Mouse (Mus musculus) megakaryocyte, embryonic 14.5 days (primary cell): ENCODE measurements at regions not wholly inside any gene's neighbourhood (a gene's known extent, or its start where the extent isn't known, plus 50 kb on each side); places are given as distances from the start of the nearest gene placed in this dataset.

Source experiments
- H3K27me3 ChIP-seq: replicated peaks from 2 replicates; pipeline ENCODE3; 2012; ENCODE audit warnings: inconsistent platforms
- H3K36me3 ChIP-seq: replicated peaks from 2 replicates; pipeline ENCODE3; 2012; ENCODE audit warnings: low read length, inconsistent platforms, mixed read lengths
- H3K4me1 ChIP-seq: 2 replicates; pipeline ENCODE4 v1.6.1; 2012; ENCODE audit warnings: inconsistent platforms
- H3K4me3 ChIP-seq: replicated peaks from 2 replicates; pipeline ENCODE3; 2012; ENCODE audit warnings: moderate library complexity, mild to moderate bottlenecking, inconsistent platforms
- H3K9me3 ChIP-seq: 2 replicates; pipeline ENCODE4 v1.6.1; 2012; ENCODE audit warnings: inconsistent platforms
- FLI1 ChIP-seq: IDR thresholded peaks from 2 replicates; pipeline ENCODE4 v1.6.1; 2012; ENCODE audit warnings: low read length, inconsistent platforms, mixed read lengths
- GATA1 ChIP-seq: IDR thresholded peaks from 3 replicates; pipeline ENCODE4 v1.6.1; 2012; ENCODE audit warnings: mixed read lengths, low read length, inconsistent platforms, borderline replicate concordance

GRCm38 (mm10) chr4:95474726-95475406, 82.4 kb upstream of the Fggy start:
- no peak for TF ChIP-seq GATA1
- TF ChIP-seq FLI1, result no peak
- peaks cover 9% of the 10 kb centered on the region for H3K36me3 ChIP-seq
- H3K4me3 ChIP-seq, result no peak overlapping the region
- peaks cover 7% of the 10 kb centered on the region; the same call in 1 of the 2 replicates for H3K4me1 ChIP-seq
- H3K9me3 ChIP-seq, result peaks cover 9% of the 10 kb centered on the region
- peaks cover 3% of the 10 kb centered on the region for H3K27me3 ChIP-seq

DNA sequence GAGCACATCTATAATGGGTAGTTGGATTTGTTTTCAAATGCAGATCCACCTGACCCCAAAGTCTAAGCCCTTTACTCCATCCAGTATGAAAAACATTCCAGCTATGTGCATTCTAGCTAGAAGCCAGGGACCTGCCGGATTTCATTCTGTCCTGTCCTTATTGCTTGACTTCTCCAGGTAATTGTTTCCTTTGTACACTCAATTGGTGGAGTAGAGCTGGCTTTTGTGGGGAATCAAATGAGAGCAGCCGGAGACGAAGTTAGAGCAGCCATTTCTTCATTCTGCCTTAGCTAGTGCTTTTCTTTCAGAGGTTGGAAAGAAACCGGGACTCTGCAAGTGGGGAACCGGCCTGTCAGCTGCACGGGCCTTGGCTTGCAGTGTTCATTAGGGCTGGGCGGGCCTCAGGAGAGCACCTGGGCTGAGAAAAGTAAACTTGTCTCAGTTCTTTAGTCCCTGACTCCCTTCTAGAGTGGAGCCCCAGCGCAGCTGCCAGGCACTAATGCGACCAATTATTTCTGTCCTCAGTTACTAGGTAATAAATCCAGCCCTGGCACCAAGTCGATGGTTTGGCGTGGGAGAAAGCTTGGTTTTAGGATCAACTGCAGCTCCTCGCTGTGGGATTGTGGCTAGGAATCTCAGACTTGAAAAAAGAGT, 81.1 kb upstream of the Fggy start:
- Histone ChIP-seq H3K4me1 (peaks cover 7% of the 10 kb centered on the region; the same call in 1 of the 2 replicates), H3K9me3 (no peaks in the 10 kb centered on the region), H3K36me3 (no peaks in the 10 kb centered on the region), H3K4me3 (no peak overlapping the region), H3K27me3 (peaks cover 3% of the 10 kb centered on the region)
- no peak for TF ChIP-seq FLI1

- TF ChIP-seq FLI1 (no peak), GATA1 (no peak)
- H3K27me3 ChIP-seq, result peaks cover 3% of the 10 kb centered on the region
- H3K36me3 ChIP-seq, result no peaks in the 10 kb centered on the region
- H3K9me3 ChIP-seq, result no peaks in the 10 kb centered on the region
- peaks cover 15% of the 10 kb centered on the region for H3K4me1 ChIP-seq
- H3K4me3 ChIP-seq, result no peak overlapping the region
These were observed 73.7 kb upstream of the Fggy start for GRCm38 (mm10) chr4:95483571-95483970.

DNA sequence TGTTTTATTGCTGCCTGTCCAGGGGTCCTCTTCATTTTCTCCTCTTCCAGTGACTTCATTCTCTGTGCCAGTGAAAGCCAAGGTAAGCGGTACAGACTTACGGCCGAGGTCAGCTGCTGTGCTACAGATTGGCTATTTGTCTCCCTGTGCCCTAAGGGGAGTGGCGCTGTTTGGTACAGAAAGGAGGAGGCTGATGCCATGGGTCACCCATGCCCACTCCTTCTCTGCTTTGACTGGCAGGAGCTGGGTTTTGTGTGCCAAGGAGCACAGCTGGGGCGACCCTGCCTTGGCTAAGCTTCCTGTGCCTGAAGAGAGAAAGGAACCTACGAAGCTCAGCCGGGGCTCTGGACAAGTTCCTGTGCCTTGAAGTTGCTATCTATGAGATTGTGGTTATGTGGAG, 70.0 kb upstream of the Fggy start:
- Histone ChIP-seq H3K9me3 (no peaks in the 10 kb centered on the region), H3K4me1 (peaks cover 10% of the 10 kb centered on the region), H3K4me3 (no peak overlapping the region), H3K27me3 (peaks cover 3% of the 10 kb centered on the region), H3K36me3 (no peaks in the 10 kb centered on the region)
- TF ChIP-seq FLI1 (no peak), GATA1 (no peak)

DNA sequence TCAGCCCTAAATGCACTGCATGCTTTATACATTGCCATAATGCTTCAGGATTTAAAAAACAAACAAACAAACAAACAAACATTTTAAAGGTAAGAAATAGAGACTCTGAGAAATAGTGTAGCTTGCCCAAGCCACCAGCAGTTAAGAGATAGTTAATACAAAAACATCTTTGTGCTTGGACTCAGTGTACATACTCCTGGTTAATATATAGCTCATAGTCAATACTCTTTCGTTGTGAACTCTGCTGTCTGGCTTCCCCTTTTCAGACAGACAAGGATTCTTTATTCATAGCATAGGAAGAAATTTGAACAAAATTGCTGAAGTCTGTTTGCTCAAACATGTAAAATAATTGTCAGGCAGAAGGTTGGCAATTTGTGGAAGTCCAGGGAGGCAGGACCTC, 69.3 kb upstream of the Fggy start:
- Histone ChIP-seq H3K4me3 (no peak overlapping the region), H3K36me3 (no peaks in the 10 kb centered on the region), H3K9me3 (no peaks in the 10 kb centered on the region), H3K4me1 (peaks cover 8% of the 10 kb centered on the region), H3K27me3 (peaks cover 3% of the 10 kb centered on the region)
- TF ChIP-seq GATA1 (no peak), FLI1 (no peak)

GRCm38 (mm10) chr4:95489059-95489458, 68.2 kb upstream of the Fggy start:
- H3K36me3 ChIP-seq, result no peaks in the 10 kb centered on the region
- H3K4me3 ChIP-seq, result no peak overlapping the region
- H3K4me1 ChIP-seq, result peaks cover 9% of the 10 kb centered on the region
- TF ChIP-seq FLI1, result no peak
- no peak for TF ChIP-seq GATA1
- no peaks in the 10 kb centered on the region for H3K9me3 ChIP-seq
- H3K27me3 ChIP-seq, result peaks cover 3% of the 10 kb centered on the region

DNA sequence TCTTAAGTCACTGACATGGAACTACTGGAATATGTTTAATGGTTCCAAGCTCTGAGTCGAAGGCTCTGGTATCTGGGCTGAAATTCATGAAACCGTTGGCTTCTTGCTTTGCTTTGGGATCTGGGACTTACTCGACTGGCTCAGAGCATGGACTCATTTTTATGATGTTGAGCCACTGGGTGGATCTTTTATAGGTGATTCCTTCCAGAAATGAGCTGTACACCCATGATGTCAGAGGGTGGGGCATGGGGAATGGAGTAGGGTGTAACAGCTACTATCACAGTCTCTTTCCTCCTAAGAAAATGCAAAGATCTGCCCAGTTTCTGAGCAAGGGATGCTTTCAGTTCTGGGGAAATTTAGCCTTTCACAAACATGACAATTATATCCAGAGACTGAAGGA, 57.0 kb upstream of the Fggy start:
- H3K9me3 ChIP-seq, result no peaks in the 10 kb centered on the region
- H3K4me3 ChIP-seq, result no peak overlapping the region
- no peak for TF ChIP-seq FLI1
- no peak for TF ChIP-seq GATA1
- H3K27me3 ChIP-seq, result no peaks in the 10 kb centered on the region
- no peaks in the 10 kb centered on the region for H3K4me1 ChIP-seq
- no peaks in the 10 kb centered on the region for H3K36me3 ChIP-seq

GRCm38 (mm10) chr4:95501164-95501563, 56.1 kb upstream of the Fggy start:
- TF ChIP-seq GATA1 (no peak), FLI1 (no peak)
- H3K36me3 ChIP-seq, result no peaks in the 10 kb centered on the region
- no peaks in the 10 kb centered on the region for H3K4me1 ChIP-seq
- no peaks in the 10 kb centered on the region for H3K9me3 ChIP-seq
- H3K27me3 ChIP-seq, result no peaks in the 10 kb centered on the region
- H3K4me3 ChIP-seq, result no peak overlapping the region

GRCm38 (mm10) chr4:95507141-95507945, 50.0 kb upstream of the Fggy start:
- H3K4me1 ChIP-seq, result no peaks in the 10 kb centered on the region
- TF ChIP-seq GATA1 (no peak), FLI1 (no peak)
- no peak overlapping the region for H3K4me3 ChIP-seq
- no peaks in the 10 kb centered on the region for H3K27me3 ChIP-seq
- no peaks in the 10 kb centered on the region for H3K36me3 ChIP-seq
- H3K9me3 ChIP-seq, result no peaks in the 10 kb centered on the region
